Mouse (Mus musculus) limb, embryonic 10.5 days (tissue): ENCODE measurements around the gene Ephb6. TPM values are rescaled to one million over a fixed set of nuclear protein-coding genes. Genes with fewer than 3 reads are reported as not detected.

Experiments
- polyA plus RNA-seq: library from polyadenylated mRNA; unstranded; fragments of >200 nt; fragmentation: Nextera tagmentation; extraction: Ambion mirVana; gene quantifications from 2 replicates; pipeline ENCODE4 v1.2.1, GENCODE M21; 2016

Ephb6 gene
- polyA plus RNA-seq, 1 experiment from 2014 or later, result 19.1 TPM

Other genes with a start within 250 kb of the Ephb6 start
- gene Prss3, start 227.8 kb upstream of the Ephb6 start, polyA plus RNA-seq, result not detected in 2 replicates
- gene Gm5771, start 213.1 kb upstream of the Ephb6 start, polyA plus RNA-seq, result not detected in 2 replicates
- gene Gm10334, start 159.3 kb upstream of the Ephb6 start, polyA plus RNA-seq, result not detected in 2 replicates
- gene Prss1, start 146.6 kb upstream of the Ephb6 start, polyA plus RNA-seq, result not detected in 2 replicates
- gene Prss2, start 83.7 kb upstream of the Ephb6 start, polyA plus RNA-seq, result not detected in 2 replicates
- 0.21 and 0.31 TPM in 2 replicates for gene Trpv6, start 30.9 kb downstream of the Ephb6 start, polyA plus RNA-seq
- gene Trpv5, start 75.3 kb downstream of the Ephb6 start, polyA plus RNA-seq, result not detected in 2 replicates
- not detected in 2 replicates for gene Llcfc1, start 78.9 kb downstream of the Ephb6 start, polyA plus RNA-seq
- gene Kel, start 98.9 kb downstream of the Ephb6 start, polyA plus RNA-seq, result 7.0 TPM in 2 replicates
- not detected in 2 replicates for gene Olfr459, start 169.7 kb downstream of the Ephb6 start, polyA plus RNA-seq
- not detected in 2 replicates for gene Pip, start 242.1 kb downstream of the Ephb6 start, polyA plus RNA-seq
- not detected in 2 replicates for gene Sval2, start 247.5 kb downstream of the Ephb6 start, polyA plus RNA-seq